ENCODE assay signal across 32 mouse cellular contexts in genomic region chr9:98953291-98953690, GRCm38 (mm10). TPM values are rescaled to one million over a fixed set of nuclear protein-coding genes. Genes with fewer than 3 reads are reported as not detected.
DNase-seq lines count a peak whose midpoint lies in the region; ATAC-seq and TF ChIP-seq lines count a peak whose summit lies in the region.
"Had no signal": no experiment of that assay in that cellular context is flagged by ENCODE, and none has a peak within 500 bp of the region (broad histone marks: within the 10 kb centered on the region; RNA-seq: fewer than 3 reads in every experiment).

No protein-coding gene starts in this region.

- no peaks in the 10 kb centered on the region for H3K36me3 ChIP-seq in midbrain, embryonic 10.5 days
- no peaks in the 10 kb centered on the region for H3K36me3 ChIP-seq in midbrain, postnatal 0 days (ENCODE audit: insufficient read depth, low read length)
- no peaks in the 10 kb centered on the region for H3K36me3 ChIP-seq in embryonic facial prominence, embryonic 11.5 days (replicated peaks; ENCODE audit: control insufficient read depth, insufficient read depth, low read depth, low read length)
- H3K36me3 ChIP-seq in embryonic facial prominence, embryonic 13.5 days: no peaks in the 10 kb centered on the region
- H3K36me3 ChIP-seq: forebrain, embryonic 10.5 days; heart, embryonic 12.5 days; heart, embryonic 15.5 days had no signal

- H3K9ac ChIP-seq in midbrain, postnatal 0 days (replicated peaks; ENCODE audit: low read length, poor library complexity, severe bottlenecking): no peak overlapping the region
- H3K9ac ChIP-seq in embryonic facial prominence, embryonic 11.5 days (replicated peaks; ENCODE audit: low read length): no peak overlapping the region
- H3K9ac ChIP-seq in embryonic facial prominence, embryonic 13.5 days: no peak overlapping the region
- H3K9ac ChIP-seq: forebrain, embryonic 13.5 days; heart, embryonic 12.5 days; heart, embryonic 15.5 days; hindbrain, embryonic 14.5 days had no signal

- no peak for ATAC-seq in midbrain, postnatal 0 days (ENCODE audit: low FRiP score)
- ATAC-seq in embryonic facial prominence, embryonic 11.5 days (replicated peaks; ENCODE audit: insufficient number of reproducible peaks, low FRiP score, low TSS enrichment, low read depth): no peak
- ATAC-seq in embryonic facial prominence, embryonic 13.5 days (ENCODE audit: insufficient number of reproducible peaks, insufficient read depth, low FRiP score, low TSS enrichment, low read depth): no peak
- ATAC-seq: CD4-positive, CD25-positive, alpha-beta regulatory T cell, adult 4 months; forebrain, embryonic 13.5 days; forebrain, embryonic 16.5 days; intestine, postnatal 0 days had no signal

- TF ChIP-seq CTCF in midbrain, postnatal 0 days (IDR thresholded peaks at IDR 0.05): no peak

- 3% methylated on average over 4 of the region's 4 CpGs for WGBS in midbrain, embryonic 10.5 days
- WGBS in midbrain, postnatal 0 days: 6% methylated on average over 4 of the region's 4 CpGs
- 1% methylated on average over 4 of the region's 4 CpGs for WGBS in embryonic facial prominence, embryonic 11.5 days
- WGBS in embryonic facial prominence, embryonic 13.5 days: 11% methylated on average over 4 of the region's 4 CpGs

- no peaks in the 10 kb centered on the region for H3K9me3 ChIP-seq in midbrain, embryonic 10.5 days (replicated peaks)
- no peaks in the 10 kb centered on the region for H3K9me3 ChIP-seq in midbrain, postnatal 0 days (ENCODE audit: low read length)
- no peaks in the 10 kb centered on the region for H3K9me3 ChIP-seq in embryonic facial prominence, embryonic 11.5 days (replicated peaks; ENCODE audit: control insufficient read depth, low read length)
- no peaks in the 10 kb centered on the region for H3K9me3 ChIP-seq in embryonic facial prominence, embryonic 13.5 days
- H3K9me3 ChIP-seq: forebrain, embryonic 10.5 days; forebrain, embryonic 13.5 days; heart, embryonic 12.5 days; heart, embryonic 15.5 days had no signal

- H3K27me3 ChIP-seq in midbrain, embryonic 10.5 days (ENCODE audit: low read depth, poor library complexity, severe bottlenecking): peaks cover 96% of the 10 kb centered on the region
- peaks cover 54% of the 10 kb centered on the region for H3K27me3 ChIP-seq in midbrain, postnatal 0 days (ENCODE audit: insufficient read depth, low read length)
- H3K27me3 ChIP-seq in embryonic facial prominence, embryonic 11.5 days (ENCODE audit: control insufficient read depth, insufficient read depth, low read length): peaks cover 60% of the 10 kb centered on the region
- H3K27me3 ChIP-seq in embryonic facial prominence, embryonic 13.5 days: peaks cover 95% of the 10 kb centered on the region

- DNase-seq in midbrain, embryonic 10.5 days (ENCODE audit: low spot score): peak; percentile 21
- DNase-seq in midbrain, postnatal 0 days (ENCODE audit: low spot score): no peak
- DNase-seq in embryonic facial prominence, embryonic 11.5 days (ENCODE audit: low spot score): no peak
- DNase-seq in cerebellum, postnatal 25 days: no peak
- no peak for DNase-seq in heart, adult 18-20 months
- DNase-seq: adrenal gland, adult 2 months; adrenal gland, postnatal 14 days; cerebellum, adult 11 months; cerebellum, adult 2 months; cerebellum, adult 9-11 months; cerebellum, postnatal 36 days; gastrocnemius, adult 2 months; gastrocnemius, postnatal 14 days; heart, adult 11 months; heart, postnatal 10 days; heart, postnatal 36 days had no signal

- H3K4me2 ChIP-seq in midbrain, postnatal 0 days (ENCODE audit: low read depth, low read length, poor library complexity, severe bottlenecking): no peak overlapping the region
- H3K4me2 ChIP-seq in embryonic facial prominence, embryonic 11.5 days (ENCODE audit: low read depth, low read length): peak overlapping the region; percentile 1; the same call in 1 of the 2 replicates
- peak overlapping the region; percentile 50 for H3K4me2 ChIP-seq in embryonic facial prominence, embryonic 13.5 days
- H3K4me2 ChIP-seq: heart, embryonic 15.5 days; hindbrain, embryonic 14.5 days had no signal

- H3K27ac ChIP-seq in midbrain, embryonic 10.5 days (replicated peaks): no peak overlapping the region
- H3K27ac ChIP-seq in midbrain, postnatal 0 days (ENCODE audit: low read depth, low read length): no peak overlapping the region
- no peak overlapping the region for H3K27ac ChIP-seq in embryonic facial prominence, embryonic 11.5 days (replicated peaks; ENCODE audit: low read depth, low read length)
- H3K27ac ChIP-seq in embryonic facial prominence, embryonic 13.5 days: no peak overlapping the region
- H3K27ac ChIP-seq: forebrain, embryonic 10.5 days; forebrain, embryonic 13.5 days; gastrocnemius, adult 2 months; heart, embryonic 15.5 days; hindbrain, embryonic 14.5 days had no signal

- H3K4me3 ChIP-seq in midbrain, embryonic 10.5 days: peak overlapping the region; percentile 64
- no peak overlapping the region for H3K4me3 ChIP-seq in midbrain, postnatal 0 days (ENCODE audit: low read depth, low read length)
- H3K4me3 ChIP-seq in embryonic facial prominence, embryonic 11.5 days (ENCODE audit: low read depth, low read length): no peak overlapping the region
- peak overlapping the region; percentile 53 for H3K4me3 ChIP-seq in embryonic facial prominence, embryonic 13.5 days
- H3K4me3 ChIP-seq: gastrocnemius, adult 2 months; heart, embryonic 15.5 days had no signal

- peaks cover 41% of the 10 kb centered on the region for H3K4me1 ChIP-seq in midbrain, embryonic 10.5 days
- H3K4me1 ChIP-seq in midbrain, postnatal 0 days (ENCODE audit: insufficient read depth, low read length): peaks cover 7% of the 10 kb centered on the region; the same call in 1 of the 2 replicates
- peaks cover 9% of the 10 kb centered on the region for H3K4me1 ChIP-seq in embryonic facial prominence, embryonic 11.5 days (ENCODE audit: control insufficient read depth, insufficient read depth, low read length)
- H3K4me1 ChIP-seq in embryonic facial prominence, embryonic 13.5 days: peaks cover 40% of the 10 kb centered on the region

RNA-seq across cellular contexts. Expression of gene Foxl2, which starts 1.8 kb away (rescaled TPM):
- 3.5 and 4.1 TPM in 2 replicates for polyA plus RNA-seq in midbrain, embryonic 10.5 days (2016; fragmentation: Nextera tagmentation; extraction: Ambion mirVana)
- 0.22 and 0.66 TPM in 2 replicates for total RNA-seq in midbrain, postnatal 0 days (2014; rRNA removed)
- 0.70 and 0.79 TPM in 2 replicates for polyA plus RNA-seq in midbrain, postnatal 0 days (2015; fragmentation: Nextera tagmentation; extraction: Ambion mirVana)
- polyA plus RNA-seq in embryonic facial prominence, embryonic 11.5 days (2014; fragmentation: Nextera tagmentation; extraction: Ambion mirVana): 4.4 and 4.9 TPM in 2 replicates
- 1.2 and 1.7 TPM in 2 replicates for polyA plus RNA-seq in embryonic facial prominence, embryonic 13.5 days (2015; fragmentation: Nextera tagmentation; extraction: Ambion mirVana)
- total RNA-seq in heart, adult 18-20 months (2021): not detected
- total RNA-seq: adrenal gland, postnatal 14 days; adrenal gland, postnatal 4 days; gastrocnemius, adult 2 months; gastrocnemius, postnatal 14 days; gastrocnemius, postnatal 4 days; heart, postnatal 10 days; heart, postnatal 36 days; MEL had no signal
- polyA plus RNA-seq: CD4-positive, CD25-positive, alpha-beta regulatory T cell, adult 4 months; heart, embryonic 12.5 days; heart, embryonic 15.5 days; intestine, embryonic 14.5 days; intestine, postnatal 0 days had no signal

RNA-seq across cellular contexts. Expression of gene Faim, which starts 32.9 kb away (rescaled TPM):
- 73.5 and 81.5 TPM in 2 replicates for polyA plus RNA-seq in midbrain, embryonic 10.5 days (2016; fragmentation: Nextera tagmentation; extraction: Ambion mirVana)
- total RNA-seq in midbrain, postnatal 0 days (2014; rRNA removed): 49.6 and 55.7 TPM in 2 replicates
- polyA plus RNA-seq in midbrain, postnatal 0 days (2015; fragmentation: Nextera tagmentation; extraction: Ambion mirVana): 97.9 and 109 TPM in 2 replicates
- polyA plus RNA-seq in embryonic facial prominence, embryonic 11.5 days (2014; fragmentation: Nextera tagmentation; extraction: Ambion mirVana): 68.7 and 69.7 TPM in 2 replicates
- polyA plus RNA-seq in embryonic facial prominence, embryonic 13.5 days (2015; fragmentation: Nextera tagmentation; extraction: Ambion mirVana): 48.8 and 59.1 TPM in 2 replicates
- total RNA-seq in heart, adult 18-20 months (2021): 1 to 10 TPM; 4.8 to 5.6 TPM

RNA-seq across cellular contexts. Expression of gene 7420426K07Rik, which starts 50.4 kb away (rescaled TPM):
- not detected in 2 replicates for polyA plus RNA-seq in midbrain, embryonic 10.5 days (2016; fragmentation: Nextera tagmentation; extraction: Ambion mirVana)
- not detected in 2 replicates for total RNA-seq in midbrain, postnatal 0 days (2014; rRNA removed)
- polyA plus RNA-seq in midbrain, postnatal 0 days (2015; fragmentation: Nextera tagmentation; extraction: Ambion mirVana): not detected in 2 replicates
- not detected in 2 replicates for polyA plus RNA-seq in embryonic facial prominence, embryonic 11.5 days (2014; fragmentation: Nextera tagmentation; extraction: Ambion mirVana)
- not detected in 2 replicates for polyA plus RNA-seq in embryonic facial prominence, embryonic 13.5 days (2015; fragmentation: Nextera tagmentation; extraction: Ambion mirVana)
- not detected for total RNA-seq in heart, adult 18-20 months (2021)
- total RNA-seq: adrenal gland, adult 2 months; adrenal gland, postnatal 14 days; adrenal gland, postnatal 4 days; gastrocnemius, adult 2 months; gastrocnemius, postnatal 14 days; gastrocnemius, postnatal 4 days; heart, postnatal 10 days; heart, postnatal 36 days; MEL had no signal
- polyA plus RNA-seq: adrenal gland, adult 2 months; C2C12; CD4-positive, CD25-positive, alpha-beta regulatory T cell, adult 4 months; cerebellum, adult 2 months; cortical plate, adult 2 months; forebrain, embryonic 10.5 days; forebrain, embryonic 13.5 days; forebrain, embryonic 16.5 days; heart, embryonic 12.5 days; heart, embryonic 15.5 days; hindbrain, embryonic 11.5 days; hindbrain, embryonic 14.5 days; intestine, embryonic 14.5 days; intestine, postnatal 0 days had no signal

Comparison
In these comparisons a context has a peak if more than half of its experiments do, and no peak if none do; other contexts are left out.
1. H3K4me3 ChIP-seq: peak in midbrain, embryonic 10.5 days (single experiment) and embryonic facial prominence, embryonic 13.5 days (single experiment); none in midbrain, postnatal 0 days (single experiment) and embryonic facial prominence, embryonic 11.5 days (single experiment).